Mouse (Mus musculus) MEL (cell line): ENCODE data around the gene Camk1d.

Experiments used
- CTCF ChIP-seq, 3 experiments: IDR thresholded peaks in 2 of 3; conservative IDR thresholded peaks in 1 of 3; 2 replicates each; pipeline ENCODE4 v1.5.1; 2011 to 2012; ENCODE audit warnings: low read length in 3 of 3, low read depth in 2 of 3, mild to moderate bottlenecking in 2 of 3, improper control_type of control experiment in 1 of 3, inconsistent platforms in 1 of 3, mixed read lengths in 1 of 3, moderate library complexity in 1 of 3; ENCODE audit not compliant: control insufficient read depth in 1 of 3, insufficient read depth in 1 of 3, poor library complexity in 1 of 3, severe bottlenecking in 1 of 3
- ETS1 ChIP-seq: IDR thresholded peaks from 2 replicates; pipeline ENCODE4 v1.6.1; 2012; ENCODE audit warnings: low read depth, mild to moderate bottlenecking, inconsistent platforms, low read length, improper control_type of control experiment, moderate library complexity
- GABPA ChIP-seq: IDR thresholded peaks from 2 replicates; pipeline ENCODE4 v1.6.1; 2012; ENCODE audit warnings: low read depth, mild to moderate bottlenecking, inconsistent platforms, low read length, improper control_type of control experiment, moderate library complexity
- NRF1 ChIP-seq: IDR thresholded peaks from 2 replicates; pipeline ENCODE4 v1.6.1; 2014; ENCODE audit warnings: low read depth, mild to moderate bottlenecking, inconsistent platforms, low read length, improper control_type of control experiment, moderate library complexity; ENCODE audit not compliant: poor library complexity, insufficient read depth, severe bottlenecking
- POLR2AphosphoS5 ChIP-seq: IDR thresholded peaks from 2 replicates; pipeline ENCODE4 v1.6.1; 2012; ENCODE audit warnings: low read depth, borderline replicate concordance, mild to moderate bottlenecking, inconsistent platforms, low read length, moderate library complexity, mixed read lengths
- RAD21 ChIP-seq: IDR thresholded peaks from 2 replicates; pipeline ENCODE4 v1.6.1; 2011; ENCODE audit warnings: mild to moderate bottlenecking, low read depth, low read length, improper control_type of control experiment
- TBP ChIP-seq: IDR thresholded peaks from 2 replicates; pipeline ENCODE4 v1.8.0; 2011; ENCODE audit warnings: low read depth, low read length, improper control_type of control experiment
- USF2 ChIP-seq, 2 experiments: IDR thresholded peaks; 2 replicates each; pipeline ENCODE4 v1.6.1; 2011 to 2012; ENCODE audit warnings: improper control_type of control experiment in 2 of 2, low read length in 2 of 2, borderline replicate concordance in 1 of 2, inconsistent platforms in 1 of 2, low read depth in 1 of 2, mild to moderate bottlenecking in 1 of 2; ENCODE audit not compliant: insufficient read depth in 1 of 2

DNA sequence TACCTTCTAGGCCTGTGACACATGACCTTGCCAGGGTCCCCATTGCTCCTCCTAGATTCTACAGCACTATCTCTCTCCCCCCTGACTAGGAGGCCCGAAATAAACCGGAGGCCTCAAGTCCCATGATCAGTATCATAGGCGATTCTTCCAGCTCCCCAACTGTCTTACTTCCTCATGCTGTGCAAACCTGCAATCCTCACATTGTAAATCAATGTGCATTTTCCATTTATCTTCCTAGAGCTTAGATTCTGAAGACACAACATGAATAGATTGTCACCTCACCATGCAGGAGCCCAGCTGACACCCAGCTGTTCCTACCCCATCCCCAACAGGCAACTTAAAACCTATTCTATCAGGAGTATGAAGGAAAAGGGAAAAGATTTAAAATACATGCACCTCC lies 108.5 kb downstream of the Camk1d start:
- TF ChIP-seq GABPA (no peak), USF2 (IDR thresholded peaks at IDR 0.05; ENCODE audit: borderline replicate concordance in 1 of 2, insufficient read depth in 1 of 2, low read depth in 1 of 2, low read length in 2 of 2) (no peak), POLR2AphosphoS5 (no peak), NRF1 (no peak), TBP (no peak), CTCF (IDR thresholded peaks at IDR 0.05 in 2 of 3, conservative IDR thresholded peaks at IDR 0.05 in 1 of 3; ENCODE audit: control insufficient read depth in 1 of 3, insufficient read depth in 1 of 3, low read depth in 2 of 3, low read length in 3 of 3, poor library complexity in 1 of 3, severe bottlenecking in 1 of 3) (no peak), RAD21 (no peak), ETS1 (peak; percentile 51; the same call in 1 of the 2 replicates)
